Mouse (Mus musculus): ENCODE results near the gene Borcs5. TPM values are rescaled to one million over a fixed set of nuclear protein-coding genes. Genes with fewer than 3 reads are reported as not detected.

Borcs5 gene
- polyA plus RNA-seq, 1 experiment from 2014 or later = 37.4 TPM

- Histone ChIP-seq H3K4me3 (ENCODE audit: low read depth, low read length) (no peak overlapping the region), H3K27me3 (ENCODE audit: control insufficient read depth, insufficient read depth, low read length) (no peaks in the 10 kb centered on the region), H3K9ac (ENCODE audit: low read depth, low read length) (no peak overlapping the region), H3K36me3 (ENCODE audit: control insufficient read depth, insufficient read depth, low read length) (0 out of 2 replicates have a peak, but pooled peaks cover 3% of the 10 kb centered on the region), H3K27ac (ENCODE audit: low read depth, low read length) (no peak overlapping the region), H3K4me2 (replicated peaks; ENCODE audit: low read depth, low read length) (no peak overlapping the region), H3K9me3 (ENCODE audit: control insufficient read depth, low read length) (no peaks in the 10 kb centered on the region), H3K4me1 (replicated peaks; ENCODE audit: control insufficient read depth, insufficient read depth, low read length) (no peaks in the 10 kb centered on the region)
- DNase-seq (ENCODE audit: low spot score) (no peak), ATAC-seq (ENCODE audit: low FRiP score) (no peak)
These were observed 104.3 kb downstream of the Borcs5 start for GRCm38 (mm10) chr6:134743568-134743967.

DNA sequence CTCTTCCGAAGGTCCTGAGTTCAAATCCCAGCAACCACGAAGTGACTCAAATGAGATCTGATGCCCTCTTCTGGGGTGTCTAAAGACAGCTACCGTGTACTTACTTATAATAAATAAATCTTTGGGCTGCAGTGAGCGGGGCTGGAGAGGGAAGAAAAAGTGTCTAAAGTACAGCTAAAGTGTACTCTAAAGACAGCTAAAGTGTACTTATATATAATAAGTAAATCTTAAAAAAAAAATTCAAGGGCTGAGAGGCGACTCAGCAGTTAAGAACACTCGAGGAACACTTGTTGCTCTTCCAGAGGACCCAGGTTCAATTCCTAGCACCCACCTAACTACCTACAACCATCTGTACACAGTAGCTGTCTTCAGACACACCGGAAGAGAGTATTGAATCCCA, 106.6 kb downstream of the Borcs5 start:
- ATAC-seq (ENCODE audit: low FRiP score) (no peak), DNase-seq (ENCODE audit: low spot score) (no peak)
- H3K36me3 ChIP-seq (ENCODE audit: control insufficient read depth, insufficient read depth, low read length) = no peaks in the 10 kb centered on the region
- H3K27ac ChIP-seq (ENCODE audit: low read depth, low read length) = no peak overlapping the region
- no peak overlapping the region for H3K4me3 ChIP-seq (ENCODE audit: low read depth, low read length)
- no peaks in the 10 kb centered on the region for H3K9me3 ChIP-seq (ENCODE audit: control insufficient read depth, low read length)
- no peak overlapping the region for H3K9ac ChIP-seq (ENCODE audit: low read depth, low read length)
- H3K4me1 ChIP-seq (replicated peaks; ENCODE audit: control insufficient read depth, insufficient read depth, low read length) = no peaks in the 10 kb centered on the region
- no peaks in the 10 kb centered on the region for H3K27me3 ChIP-seq (ENCODE audit: control insufficient read depth, insufficient read depth, low read length)
- WGBS = 93% methylated on average over 7 of the region's 7 CpGs
- no peak overlapping the region for H3K4me2 ChIP-seq (replicated peaks; ENCODE audit: low read depth, low read length)

DNA sequence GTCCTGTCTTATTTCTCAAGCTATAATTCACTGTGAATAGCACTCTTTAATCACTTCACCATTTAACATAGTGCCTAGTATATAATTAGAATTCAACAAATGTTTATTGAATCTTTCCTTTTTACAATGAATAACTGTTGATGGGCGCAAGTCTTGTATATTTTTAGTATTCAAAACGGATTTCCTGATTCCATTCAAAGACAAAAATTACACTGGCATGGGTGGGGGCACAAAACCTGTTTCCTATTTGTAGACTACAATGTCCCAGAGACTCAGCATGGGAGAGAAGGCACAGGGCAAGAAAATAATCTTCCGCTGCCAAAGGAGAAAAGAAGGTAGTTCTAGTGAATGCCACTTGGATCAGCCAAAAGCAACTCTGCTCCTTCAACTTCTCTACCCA, 108.8 kb downstream of the Borcs5 start:
- Histone ChIP-seq H3K9me3 (ENCODE audit: control insufficient read depth, low read length) (no peaks in the 10 kb centered on the region), H3K4me1 (replicated peaks; ENCODE audit: control insufficient read depth, insufficient read depth, low read length) (no peaks in the 10 kb centered on the region), H3K4me2 (replicated peaks; ENCODE audit: low read depth, low read length) (no peak overlapping the region), H3K4me3 (ENCODE audit: low read depth, low read length) (no peak overlapping the region), H3K27me3 (ENCODE audit: control insufficient read depth, insufficient read depth, low read length) (no peaks in the 10 kb centered on the region), H3K9ac (ENCODE audit: low read depth, low read length) (no peak overlapping the region), H3K27ac (ENCODE audit: low read depth, low read length) (no peak overlapping the region), H3K36me3 (ENCODE audit: control insufficient read depth, insufficient read depth, low read length) (no peaks in the 10 kb centered on the region)
- WGBS = 93% methylated on average over 3 of the region's 3 CpGs
- ATAC-seq (ENCODE audit: low FRiP score) (no peak), DNase-seq (ENCODE audit: low spot score) (no peak)

- Histone ChIP-seq H3K27ac (ENCODE audit: low read depth, low read length) (no peak overlapping the region), H3K4me1 (replicated peaks; ENCODE audit: control insufficient read depth, insufficient read depth, low read length) (no peaks in the 10 kb centered on the region), H3K36me3 (ENCODE audit: control insufficient read depth, insufficient read depth, low read length) (no peaks in the 10 kb centered on the region), H3K4me3 (ENCODE audit: low read depth, low read length) (no peak overlapping the region), H3K27me3 (ENCODE audit: control insufficient read depth, insufficient read depth, low read length) (no peaks in the 10 kb centered on the region), H3K9me3 (ENCODE audit: control insufficient read depth, low read length) (no peaks in the 10 kb centered on the region), H3K9ac (ENCODE audit: low read depth, low read length) (no peak overlapping the region), H3K4me2 (replicated peaks; ENCODE audit: low read depth, low read length) (no peak overlapping the region)
- DNase-seq (ENCODE audit: low spot score) (no peak), ATAC-seq (ENCODE audit: low FRiP score) (no peak)
- 93% methylated on average over 4 of the region's 4 CpGs for WGBS
These were observed 111.8 kb downstream of the Borcs5 start for GRCm38 (mm10) chr6:134751087-134751486.

GRCm38 (mm10) chr6:134751883-134752647, 112.8 kb downstream of the Borcs5 start:
- H3K4me1 ChIP-seq (replicated peaks; ENCODE audit: control insufficient read depth, insufficient read depth, low read length) = no peaks in the 10 kb centered on the region
- no peak overlapping the region for H3K4me2 ChIP-seq (replicated peaks; ENCODE audit: low read depth, low read length)
- ATAC-seq (ENCODE audit: low FRiP score) (no peak), DNase-seq (ENCODE audit: low spot score) (no peak)
- no peak overlapping the region for H3K4me3 ChIP-seq (ENCODE audit: low read depth, low read length)
- no peaks in the 10 kb centered on the region for H3K36me3 ChIP-seq (ENCODE audit: control insufficient read depth, insufficient read depth, low read length)
- no peaks in the 10 kb centered on the region for H3K27me3 ChIP-seq (ENCODE audit: control insufficient read depth, insufficient read depth, low read length)
- WGBS = 88% methylated on average over 5 of the region's 5 CpGs
- H3K9ac ChIP-seq (ENCODE audit: low read depth, low read length) = no peak overlapping the region
- no peak overlapping the region for H3K27ac ChIP-seq (ENCODE audit: low read depth, low read length)
- H3K9me3 ChIP-seq (ENCODE audit: control insufficient read depth, low read length) = no peaks in the 10 kb centered on the region

DNA sequence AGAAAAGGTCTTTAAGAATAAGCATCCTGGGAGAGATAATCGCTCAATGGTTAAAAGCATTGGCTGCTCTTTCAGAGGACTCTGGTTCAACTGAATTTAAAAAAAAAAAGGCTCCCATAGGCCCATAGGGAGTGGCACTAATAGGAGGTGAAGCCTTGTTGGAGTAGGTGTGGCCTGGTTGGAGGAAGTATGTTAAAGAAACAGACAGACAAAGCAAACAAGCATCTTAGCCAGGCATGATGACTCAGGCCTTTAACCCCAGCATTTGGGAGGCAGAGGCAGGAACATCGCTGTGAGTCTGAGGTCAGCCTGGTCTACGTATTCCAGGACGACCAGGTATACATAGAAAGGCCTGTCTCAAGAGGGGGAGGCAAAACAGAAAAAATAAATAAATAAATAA, 114.1 kb downstream of the Borcs5 start:
- Histone ChIP-seq H3K9me3 (ENCODE audit: control insufficient read depth, low read length) (no peaks in the 10 kb centered on the region), H3K27ac (ENCODE audit: low read depth, low read length) (no peak overlapping the region), H3K27me3 (ENCODE audit: control insufficient read depth, insufficient read depth, low read length) (no peaks in the 10 kb centered on the region), H3K4me3 (ENCODE audit: low read depth, low read length) (no peak overlapping the region), H3K36me3 (ENCODE audit: control insufficient read depth, insufficient read depth, low read length) (no peaks in the 10 kb centered on the region), H3K4me1 (replicated peaks; ENCODE audit: control insufficient read depth, insufficient read depth, low read length) (no peaks in the 10 kb centered on the region), H3K4me2 (replicated peaks; ENCODE audit: low read depth, low read length) (no peak overlapping the region), H3K9ac (ENCODE audit: low read depth, low read length) (no peak overlapping the region)
- 95% methylated on average over 4 of the region's 4 CpGs for WGBS
- DNase-seq (ENCODE audit: low spot score) (no peak), ATAC-seq (ENCODE audit: low FRiP score) (no peak)

- no peak for ATAC-seq (ENCODE audit: low FRiP score)
- Histone ChIP-seq H3K36me3 (ENCODE audit: control insufficient read depth, insufficient read depth, low read length) (no peaks in the 10 kb centered on the region), H3K4me2 (replicated peaks; ENCODE audit: low read depth, low read length) (no peak overlapping the region), H3K27me3 (ENCODE audit: control insufficient read depth, insufficient read depth, low read length) (no peaks in the 10 kb centered on the region), H3K9me3 (ENCODE audit: control insufficient read depth, low read length) (no peaks in the 10 kb centered on the region), H3K9ac (ENCODE audit: low read depth, low read length) (no peak overlapping the region), H3K27ac (ENCODE audit: low read depth, low read length) (no peak overlapping the region), H3K4me3 (ENCODE audit: low read depth, low read length) (no peak overlapping the region), H3K4me1 (replicated peaks; ENCODE audit: control insufficient read depth, insufficient read depth, low read length) (no peaks in the 10 kb centered on the region)
- 94% methylated on average over 11 of the region's 11 CpGs for WGBS
- DNase-seq (ENCODE audit: low spot score) = no peak
These were observed 114.5 kb downstream of the Borcs5 start for GRCm38 (mm10) chr6:134753858-134754257.

DNA sequence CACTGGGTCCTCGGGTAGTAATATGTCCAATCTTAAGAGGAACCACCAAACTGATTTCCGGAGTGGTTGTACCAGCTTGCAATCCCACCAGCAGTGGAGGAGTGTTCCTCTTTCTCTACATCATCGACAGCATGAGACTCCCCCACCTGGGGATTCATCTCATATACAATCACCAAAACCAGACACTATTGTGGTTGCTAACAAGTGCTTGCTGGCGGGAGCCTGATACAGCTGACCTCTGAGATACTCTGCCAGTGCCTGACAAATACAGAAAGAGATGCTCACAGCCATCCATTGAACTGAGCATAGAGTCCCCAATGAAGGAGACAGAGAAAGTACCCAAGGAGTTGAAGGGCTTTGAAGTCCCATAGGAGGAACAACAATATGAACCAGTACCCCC, 116.7 kb downstream of the Borcs5 start:
- Histone ChIP-seq H3K9me3 (ENCODE audit: control insufficient read depth, low read length) (no peaks in the 10 kb centered on the region), H3K4me2 (replicated peaks; ENCODE audit: low read depth, low read length) (no peak overlapping the region), H3K27ac (ENCODE audit: low read depth, low read length) (no peak overlapping the region), H3K27me3 (ENCODE audit: control insufficient read depth, insufficient read depth, low read length) (no peaks in the 10 kb centered on the region), H3K4me3 (ENCODE audit: low read depth, low read length) (no peak overlapping the region), H3K4me1 (replicated peaks; ENCODE audit: control insufficient read depth, insufficient read depth, low read length) (no peaks in the 10 kb centered on the region), H3K9ac (ENCODE audit: low read depth, low read length) (no peak overlapping the region), H3K36me3 (ENCODE audit: control insufficient read depth, insufficient read depth, low read length) (no peaks in the 10 kb centered on the region)
- no peak for ATAC-seq (ENCODE audit: low FRiP score)
- no peak for DNase-seq (ENCODE audit: low spot score)
- WGBS = 93% methylated on average over 4 of the region's 4 CpGs

Measured in hindbrain, embryonic 11.5 days (tissue).